Mouse (Mus musculus): Measurements from ENCODE around the gene Asb16. TPM values are rescaled to one million over a fixed set of nuclear protein-coding genes. Genes with fewer than 3 reads are reported as not detected.

Asb16 gene
- polyA plus RNA-seq, 1 experiment: 0.48 TPM

GRCm38 (mm10) chr11:102288027-102288804, 19.7 kb downstream of the Asb16 start:
- Histone ChIP-seq H3K27ac (replicated peaks; ENCODE audit: low read depth, low read length) (no peak overlapping the region), H3K4me3 (ENCODE audit: insufficient read depth, low read depth, low read length) (no peak overlapping the region), H3K4me1 (ENCODE audit: control insufficient read depth, insufficient read depth, insufficient read length, low read length) (no peaks in the 10 kb centered on the region)

GRCm38 (mm10) chr11:102288913-102289312, 20.4 kb downstream of the Asb16 start:
- Histone ChIP-seq H3K4me1 (ENCODE audit: control insufficient read depth, insufficient read depth, insufficient read length, low read length) (no peaks in the 10 kb centered on the region), H3K4me3 (ENCODE audit: insufficient read depth, low read depth, low read length) (no peak overlapping the region), H3K27ac (replicated peaks; ENCODE audit: low read depth, low read length) (no peak overlapping the region)

- H3K27ac ChIP-seq (replicated peaks; ENCODE audit: low read depth, low read length): no peak overlapping the region
- no peaks in the 10 kb centered on the region for H3K4me1 ChIP-seq (ENCODE audit: control insufficient read depth, insufficient read depth, insufficient read length, low read length)
- no peak overlapping the region for H3K4me3 ChIP-seq (ENCODE audit: insufficient read depth, low read depth, low read length)
Measured at GRCm38 (mm10) chr11:102289511-102290100, 21.1 kb downstream of the Asb16 start.

GRCm38 (mm10) chr11:102290141-102290540, 21.6 kb downstream of the Asb16 start:
- Histone ChIP-seq H3K4me1 (ENCODE audit: control insufficient read depth, insufficient read depth, insufficient read length, low read length) (peaks cover 3% of the 10 kb centered on the region; the same call in 1 of the 2 replicates), H3K27ac (replicated peaks; ENCODE audit: low read depth, low read length) (no peak overlapping the region), H3K4me3 (ENCODE audit: insufficient read depth, low read depth, low read length) (no peak overlapping the region)

- Histone ChIP-seq H3K27ac (replicated peaks; ENCODE audit: low read depth, low read length) (no peak overlapping the region), H3K4me1 (ENCODE audit: control insufficient read depth, insufficient read depth, insufficient read length, low read length) (peaks cover 3% of the 10 kb centered on the region; the same call in 1 of the 2 replicates), H3K4me3 (ENCODE audit: insufficient read depth, low read depth, low read length) (no peak overlapping the region)
Measured at GRCm38 (mm10) chr11:102291051-102291535, 22.6 kb downstream of the Asb16 start.

- no peak overlapping the region for H3K27ac ChIP-seq (replicated peaks; ENCODE audit: low read depth, low read length)
- no peak overlapping the region for H3K4me3 ChIP-seq (ENCODE audit: insufficient read depth, low read depth, low read length)
- peaks cover 3% of the 10 kb centered on the region; the same call in 1 of the 2 replicates for H3K4me1 ChIP-seq (ENCODE audit: control insufficient read depth, insufficient read depth, insufficient read length, low read length)
Measured at GRCm38 (mm10) chr11:102293971-102294370, 25.4 kb downstream of the Asb16 start.

GRCm38 (mm10) chr11:102294416-102294815, 25.9 kb downstream of the Asb16 start:
- Histone ChIP-seq H3K27ac (replicated peaks; ENCODE audit: low read depth, low read length) (no peak overlapping the region), H3K4me1 (ENCODE audit: control insufficient read depth, insufficient read depth, insufficient read length, low read length) (peaks cover 3% of the 10 kb centered on the region; the same call in 1 of the 2 replicates), H3K4me3 (ENCODE audit: insufficient read depth, low read depth, low read length) (no peak overlapping the region)

GRCm38 (mm10) chr11:102294887-102295597, 26.5 kb downstream of the Asb16 start:
- Histone ChIP-seq H3K27ac (replicated peaks; ENCODE audit: low read depth, low read length) (peak overlapping the region; percentile 74), H3K4me3 (ENCODE audit: insufficient read depth, low read depth, low read length) (peak overlapping the region; percentile 87), H3K4me1 (ENCODE audit: control insufficient read depth, insufficient read depth, insufficient read length, low read length) (peaks cover 3% of the 10 kb centered on the region; the same call in 1 of the 2 replicates)

- Histone ChIP-seq H3K27ac (replicated peaks; ENCODE audit: low read depth, low read length) (peak overlapping the region; percentile 74), H3K4me1 (ENCODE audit: control insufficient read depth, insufficient read depth, insufficient read length, low read length) (peaks cover 3% of the 10 kb centered on the region; the same call in 1 of the 2 replicates), H3K4me3 (ENCODE audit: insufficient read depth, low read depth, low read length) (peak overlapping the region; percentile 87)
Measured at GRCm38 (mm10) chr11:102295598-102296471, 27.3 kb downstream of the Asb16 start.

GRCm38 (mm10) chr11:102296491-102297472, 28.2 kb downstream of the Asb16 start, which contains the start of gene Atxn7l3:
Gene Atxn7l3, minus strand, starts transcription at chr11:102296631.
- Histone ChIP-seq H3K4me3 (ENCODE audit: insufficient read depth, low read depth, low read length) (peak within 1 kb of the TSS; percentile 87), H3K4me1 (ENCODE audit: control insufficient read depth, insufficient read depth, insufficient read length, low read length) (peaks cover 3% of the 10 kb centered on the region; the same call in 1 of the 2 replicates), H3K27ac (replicated peaks; ENCODE audit: low read depth, low read length) (peak within 1 kb of the TSS; percentile 90)

GRCm38 (mm10) chr11:102297577-102298556, 29.3 kb downstream of the Asb16 start:
- peak overlapping the region; percentile 86 for H3K4me3 ChIP-seq (ENCODE audit: insufficient read depth, low read depth, low read length)
- H3K4me1 ChIP-seq (ENCODE audit: control insufficient read depth, insufficient read depth, insufficient read length, low read length): peaks cover 3% of the 10 kb centered on the region; the same call in 1 of the 2 replicates
- peak overlapping the region; percentile 90 for H3K27ac ChIP-seq (replicated peaks; ENCODE audit: low read depth, low read length)

- H3K4me1 ChIP-seq (ENCODE audit: control insufficient read depth, insufficient read depth, insufficient read length, low read length): peaks cover 3% of the 10 kb centered on the region; the same call in 1 of the 2 replicates
- no peak overlapping the region for H3K27ac ChIP-seq (replicated peaks; ENCODE audit: low read depth, low read length)
- no peak overlapping the region for H3K4me3 ChIP-seq (ENCODE audit: insufficient read depth, low read depth, low read length)
Measured at GRCm38 (mm10) chr11:102299839-102300238, 31.3 kb downstream of the Asb16 start.
